Mouse (Mus musculus): Measurements from ENCODE around the gene Castor2. TPM values are rescaled to one million over a fixed set of nuclear protein-coding genes. Genes with fewer than 3 reads are reported as not detected.

Gene Castor2
- polyA plus RNA-seq (2015; fragmentation: Nextera tagmentation; extraction: Ambion mirVana) = 10.2 and 12.8 TPM in 2 replicates

DNA sequence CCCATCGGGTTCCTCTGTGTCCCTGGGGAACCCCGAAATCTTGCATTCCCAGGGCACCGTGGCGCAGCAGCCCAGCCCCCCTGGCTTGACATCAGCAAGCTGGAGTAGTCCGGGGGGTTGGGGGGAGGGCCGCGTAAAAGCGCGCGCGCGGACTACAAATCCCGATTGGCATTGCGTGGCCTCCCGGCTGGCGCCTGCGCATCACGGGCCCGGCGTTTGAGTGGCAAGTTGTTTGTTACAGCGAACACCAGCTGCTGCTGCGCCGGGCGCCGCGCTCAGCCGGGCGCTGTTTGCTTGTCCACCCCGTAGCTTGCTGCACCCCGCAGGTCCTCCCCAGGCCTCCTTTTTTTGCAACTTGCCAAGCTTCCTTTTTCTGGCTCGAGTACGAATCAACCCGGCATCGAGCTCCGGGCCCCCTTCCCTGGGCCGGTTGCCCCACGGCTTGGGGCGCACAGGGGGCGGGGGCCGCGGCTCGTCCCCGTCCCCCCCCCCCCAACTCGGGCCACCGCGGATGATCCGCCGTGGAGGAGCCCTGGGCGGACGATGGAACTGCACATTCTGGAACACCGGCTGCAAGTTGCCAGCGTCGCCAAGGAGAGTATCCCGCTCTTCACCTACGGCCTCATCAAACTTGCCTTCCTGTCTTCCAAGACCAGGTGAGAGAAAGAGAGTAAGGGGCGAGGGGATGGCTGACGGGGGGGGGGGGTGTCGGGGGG lies at the start of gene Castor2:
Gene Castor2 (plus strand): TSS at position 216 of the 716 bp plus-strand sequence.
- under 1% methylated on average over 55 of the region's 58 CpGs for WGBS
- peak; percentile 87 for ATAC-seq (replicated peaks; ENCODE audit: low FRiP score)
- Histone ChIP-seq H3K4me2 (peak within 1 kb of the TSS; percentile 91), H3K4me3 (replicated peaks) (peak within 1 kb of the TSS; percentile 75), H3K36me3 (no peaks in the 10 kb centered on the region), H3K9me3 (replicated peaks) (no peaks in the 10 kb centered on the region), H3K9ac (peak within 1 kb of the TSS; percentile 74), H3K27ac (peak within 1 kb of the TSS; percentile 91), H3K4me1 (peaks cover 40% of the 10 kb centered on the region), H3K27me3 (no peaks in the 10 kb centered on the region)

DNA sequence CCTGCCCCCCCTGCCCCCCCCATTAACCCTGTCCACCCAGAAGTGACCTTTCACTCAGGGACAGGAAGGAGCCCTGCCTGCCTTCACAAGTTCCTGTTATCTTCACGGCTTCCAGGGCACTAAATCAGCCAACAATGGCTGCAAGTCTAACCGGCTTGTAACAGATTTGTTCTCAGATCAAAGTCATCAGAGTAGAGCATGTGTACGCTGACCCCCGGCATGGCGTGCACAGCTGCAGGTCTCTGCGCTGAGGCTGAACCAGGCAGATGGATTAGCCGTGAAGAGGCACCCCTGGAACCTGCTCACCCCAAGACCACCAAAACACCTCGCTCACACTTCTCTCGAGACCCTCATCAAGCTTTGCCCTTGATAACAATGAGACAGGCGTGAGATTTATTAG lies 48.8 kb upstream of the Castor2 start:
- H3K4me3 ChIP-seq (replicated peaks) = no peak overlapping the region
- peaks cover 11% of the 10 kb centered on the region for H3K4me1 ChIP-seq
- H3K9ac ChIP-seq = no peak overlapping the region
- H3K27me3 ChIP-seq = peaks cover 7% of the 10 kb centered on the region; the same call in 1 of the 2 replicates
- no peak for ATAC-seq (replicated peaks; ENCODE audit: low FRiP score)
- whole genome bisulfite sequencing = 5% methylated on average over 10 of the region's 10 CpGs
- H3K27ac ChIP-seq = no peak overlapping the region
- H3K4me2 ChIP-seq = peak overlapping the region; percentile 27
- 0 out of 2 replicates have a peak, but pooled peaks cover 4% of the 10 kb centered on the region for H3K9me3 ChIP-seq (replicated peaks)
- no peaks in the 10 kb centered on the region for H3K36me3 ChIP-seq

- H3K9ac ChIP-seq = no peak overlapping the region
- H3K36me3 ChIP-seq = no peaks in the 10 kb centered on the region
- no peak for ATAC-seq (replicated peaks; ENCODE audit: low FRiP score)
- H3K4me3 ChIP-seq (replicated peaks) = no peak overlapping the region
- no peak overlapping the region for H3K27ac ChIP-seq
- H3K4me2 ChIP-seq = no peak overlapping the region
- peaks cover 11% of the 10 kb centered on the region for H3K4me1 ChIP-seq
- 89% methylated on average over 4 of the region's 4 CpGs for WGBS
- no peaks in the 10 kb centered on the region for H3K9me3 ChIP-seq (replicated peaks)
- H3K27me3 ChIP-seq = peaks cover 7% of the 10 kb centered on the region; the same call in 1 of the 2 replicates
Measured at GRCm38 (mm10) chr5:134052614-134053013, 46.9 kb upstream of the Castor2 start.

DNA sequence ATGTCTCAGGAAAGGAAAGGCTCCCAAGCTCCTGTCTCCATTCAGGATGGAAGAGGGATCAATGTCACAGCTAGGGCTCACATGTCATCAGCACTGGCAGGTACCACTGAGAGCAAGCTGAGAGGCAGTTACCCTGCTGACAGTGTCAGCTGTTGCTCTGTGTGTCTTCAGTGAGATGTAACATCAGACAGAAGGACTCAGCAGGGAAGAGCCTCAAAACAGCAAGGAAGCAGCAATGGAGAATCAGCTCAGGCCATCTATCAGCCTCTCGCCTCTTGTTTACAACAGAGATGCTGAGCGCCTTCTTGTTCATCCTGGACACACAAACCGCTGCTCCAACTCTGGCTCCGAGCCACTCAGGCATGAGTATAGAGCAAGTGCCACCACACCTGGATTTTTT lies 45.0 kb upstream of the Castor2 start:
- WGBS = 86% methylated on average over 4 of the region's 4 CpGs

DNA sequence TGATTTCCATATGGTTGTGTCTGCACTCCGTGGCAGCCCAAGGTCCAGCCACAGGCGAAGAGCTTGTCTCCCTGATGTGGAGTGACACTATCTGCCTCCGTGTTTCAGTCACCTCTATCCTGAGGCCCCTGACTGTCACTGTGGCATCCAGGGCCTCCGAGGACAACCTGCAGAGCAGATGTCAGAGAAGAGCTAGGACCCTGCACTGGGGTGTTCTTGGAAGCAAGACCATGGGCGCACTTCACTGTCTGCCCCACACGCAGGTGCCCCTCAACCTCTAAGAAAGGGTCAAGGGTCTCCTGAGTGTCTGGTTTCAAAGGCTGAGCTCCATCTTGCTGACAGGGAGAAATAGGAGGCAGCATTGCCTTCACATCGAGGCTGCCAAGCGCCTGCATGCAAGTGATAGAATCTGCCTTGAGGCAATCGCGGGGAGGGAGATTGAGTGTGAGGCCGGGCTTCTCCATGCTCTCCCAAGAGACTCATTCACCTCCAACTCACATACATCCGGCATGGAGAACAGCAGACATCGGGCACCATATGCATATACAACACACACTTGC lies 40.6 kb upstream of the Castor2 start:
- H3K4me1 ChIP-seq = peaks cover 14% of the 10 kb centered on the region
- H3K9ac ChIP-seq = no peak overlapping the region
- 19% methylated on average over 13 of the region's 13 CpGs for WGBS
- peaks cover 9% of the 10 kb centered on the region; the same call in 1 of the 2 replicates for H3K27me3 ChIP-seq
- peak overlapping the region; percentile 12; the same call in 1 of the 2 replicates for H3K4me2 ChIP-seq
- H3K9me3 ChIP-seq (replicated peaks) = no peaks in the 10 kb centered on the region
- ATAC-seq (replicated peaks; ENCODE audit: low FRiP score) = no peak
- no peak overlapping the region for H3K4me3 ChIP-seq (replicated peaks)
- H3K36me3 ChIP-seq = no peaks in the 10 kb centered on the region
- H3K27ac ChIP-seq = no peak overlapping the region

More for the DNA sequence above, 45.0 kb upstream of the Castor2 start:
- no peaks in the 10 kb centered on the region for H3K9me3 ChIP-seq (replicated peaks)
- no peak for ATAC-seq (replicated peaks; ENCODE audit: low FRiP score)
- H3K9ac ChIP-seq = no peak overlapping the region
- H3K27me3 ChIP-seq = peaks cover 4% of the 10 kb centered on the region; the same call in 1 of the 2 replicates
- no peak overlapping the region for H3K27ac ChIP-seq
- H3K4me3 ChIP-seq (replicated peaks) = no peak overlapping the region
- H3K4me2 ChIP-seq = no peak overlapping the region
- H3K4me1 ChIP-seq = peaks cover 21% of the 10 kb centered on the region
- no peaks in the 10 kb centered on the region for H3K36me3 ChIP-seq

DNA sequence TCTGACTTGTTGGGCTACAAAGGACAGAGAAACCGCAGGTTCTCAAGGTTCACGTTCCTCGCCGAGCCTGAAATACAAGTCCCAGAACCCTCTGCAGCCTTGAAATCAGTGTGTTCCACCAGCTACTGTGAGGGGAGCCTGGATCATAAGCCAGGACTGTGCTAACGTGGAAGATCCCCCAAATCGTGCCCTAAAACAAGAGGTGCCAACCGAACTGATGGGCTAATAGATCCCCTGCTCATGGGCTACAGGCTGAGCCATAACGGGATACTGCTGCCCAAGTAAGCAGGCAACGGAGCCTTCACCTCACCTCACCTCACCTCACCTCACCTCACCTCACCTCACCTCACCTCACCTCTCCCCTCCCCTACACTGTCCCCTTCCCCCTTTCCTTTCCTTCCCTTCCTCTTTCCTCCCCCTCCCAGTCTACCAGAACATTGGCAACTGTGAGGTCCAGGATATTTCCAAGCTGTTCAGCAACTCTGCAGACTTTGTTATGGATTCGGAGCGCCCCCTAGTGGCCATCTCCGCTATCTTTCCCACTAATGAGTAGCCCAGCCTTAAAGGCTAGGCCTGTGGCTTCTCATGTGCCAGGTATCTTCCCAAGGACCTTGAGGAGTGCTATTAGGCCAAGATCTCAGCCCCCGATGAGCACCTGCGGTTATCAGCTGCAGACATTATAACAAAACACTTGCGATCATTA lies 36.0 kb upstream of the Castor2 start:
- no peaks in the 10 kb centered on the region for H3K36me3 ChIP-seq
- H3K4me1 ChIP-seq = peaks cover 11% of the 10 kb centered on the region
- no peak overlapping the region for H3K27ac ChIP-seq
- no peaks in the 10 kb centered on the region for H3K9me3 ChIP-seq (replicated peaks)
- 42% methylated on average over 15 of the region's 15 CpGs for WGBS
- peak; percentile 58; the same call in 1 of the 2 replicates for ATAC-seq (replicated peaks; ENCODE audit: low FRiP score)
- peaks cover 10% of the 10 kb centered on the region; the same call in 1 of the 2 replicates for H3K27me3 ChIP-seq
- H3K4me2 ChIP-seq = no peak overlapping the region
- no peak overlapping the region for H3K4me3 ChIP-seq (replicated peaks)
- H3K9ac ChIP-seq = no peak overlapping the region

GRCm38 (mm10) chr5:134066261-134066660 lies 33.2 kb upstream of the Castor2 start:
- Histone ChIP-seq H3K36me3 (no peaks in the 10 kb centered on the region), H3K4me2 (no peak overlapping the region), H3K27ac (no peak overlapping the region), H3K4me1 (peaks cover 4% of the 10 kb centered on the region; the same call in 1 of the 2 replicates), H3K9ac (no peak overlapping the region), H3K27me3 (peaks cover 10% of the 10 kb centered on the region; the same call in 1 of the 2 replicates), H3K4me3 (replicated peaks) (no peak overlapping the region), H3K9me3 (replicated peaks) (peaks cover 5% of the 10 kb centered on the region; the same call in 1 of the 2 replicates)
- ATAC-seq (replicated peaks; ENCODE audit: low FRiP score) = no peak
- 56% methylated on average over 3 of the region's 3 CpGs for WGBS

GRCm38 (mm10) chr5:134067924-134068323 lies 31.6 kb upstream of the Castor2 start:
- Histone ChIP-seq H3K27ac (no peak overlapping the region), H3K27me3 (peaks cover 8% of the 10 kb centered on the region; the same call in 1 of the 2 replicates), H3K4me1 (peaks cover 6% of the 10 kb centered on the region), H3K4me3 (replicated peaks) (no peak overlapping the region), H3K9me3 (replicated peaks) (peaks cover 5% of the 10 kb centered on the region; the same call in 1 of the 2 replicates), H3K36me3 (no peaks in the 10 kb centered on the region), H3K4me2 (no peak overlapping the region), H3K9ac (no peak overlapping the region)
- ATAC-seq (replicated peaks; ENCODE audit: low FRiP score) = no peak
- 22% methylated on average over 1 of the region's 1 CpGs for WGBS

GRCm38 (mm10) chr5:134073512-134074041 lies 25.9 kb upstream of the Castor2 start:
- H3K9ac ChIP-seq = no peak overlapping the region
- peaks cover 6% of the 10 kb centered on the region; the same call in 1 of the 2 replicates for H3K27me3 ChIP-seq
- no peaks in the 10 kb centered on the region for H3K36me3 ChIP-seq
- H3K9me3 ChIP-seq (replicated peaks) = peaks cover 12% of the 10 kb centered on the region; the same call in 1 of the 2 replicates
- H3K4me3 ChIP-seq (replicated peaks) = no peak overlapping the region
- peak overlapping the region; percentile 28; the same call in 1 of the 2 replicates for H3K4me2 ChIP-seq
- peaks cover 15% of the 10 kb centered on the region; the same call in 1 of the 2 replicates for H3K4me1 ChIP-seq
- peak; percentile 56; the same call in 1 of the 2 replicates for ATAC-seq (replicated peaks; ENCODE audit: low FRiP score)
- no peak overlapping the region for H3K27ac ChIP-seq
- 6% methylated on average over 17 of the region's 17 CpGs for WGBS

- no peak overlapping the region for H3K9ac ChIP-seq
- no peak overlapping the region for H3K4me3 ChIP-seq (replicated peaks)
- H3K36me3 ChIP-seq = no peaks in the 10 kb centered on the region
- no peak overlapping the region for H3K27ac ChIP-seq
- ATAC-seq (replicated peaks; ENCODE audit: low FRiP score) = no peak
- H3K4me2 ChIP-seq = no peak overlapping the region
- H3K27me3 ChIP-seq = peaks cover 6% of the 10 kb centered on the region; the same call in 1 of the 2 replicates
- peaks cover 15% of the 10 kb centered on the region; the same call in 1 of the 2 replicates for H3K4me1 ChIP-seq
- H3K9me3 ChIP-seq (replicated peaks) = peaks cover 12% of the 10 kb centered on the region; the same call in 1 of the 2 replicates
Measured at GRCm38 (mm10) chr5:134074368-134074767, 25.1 kb upstream of the Castor2 start.

DNA sequence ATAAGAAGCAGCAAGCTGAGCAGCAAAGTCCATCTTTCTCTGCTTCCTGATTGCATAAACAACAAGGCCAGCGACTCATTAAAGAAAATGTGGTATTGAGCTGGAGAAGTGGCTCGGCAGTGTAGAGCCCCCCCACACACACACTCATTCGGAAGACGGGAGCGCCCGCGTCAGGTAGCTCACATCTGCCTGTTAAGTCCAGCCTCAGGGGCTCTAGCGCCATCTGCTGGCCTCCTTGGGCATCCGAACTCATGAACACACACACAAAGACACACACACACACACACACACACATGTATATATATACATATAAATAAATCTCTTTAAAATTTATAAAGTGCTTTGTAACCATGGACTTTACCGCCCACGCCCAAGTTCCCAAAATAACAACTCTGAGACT lies 23.3 kb upstream of the Castor2 start:
- H3K4me3 ChIP-seq (replicated peaks) = no peak overlapping the region
- no peak overlapping the region for H3K4me2 ChIP-seq
- peaks cover 24% of the 10 kb centered on the region for H3K4me1 ChIP-seq
- H3K27ac ChIP-seq = no peak overlapping the region
- no peak for ATAC-seq (replicated peaks; ENCODE audit: low FRiP score)
- H3K27me3 ChIP-seq = peaks cover 6% of the 10 kb centered on the region; the same call in 1 of the 2 replicates
- 91% methylated on average over 11 of the region's 11 CpGs for WGBS
- no peaks in the 10 kb centered on the region for H3K36me3 ChIP-seq
- H3K9ac ChIP-seq = no peak overlapping the region
- H3K9me3 ChIP-seq (replicated peaks) = peaks cover 7% of the 10 kb centered on the region; the same call in 1 of the 2 replicates

All from kidney, embryonic 15.5 days (tissue).